Mouse (Mus musculus): Measurements from ENCODE around the gene Rbp3.

The Rbp3 gene

GRCm38 (mm10) chr14:33974752-33975151 is 20.9 kb downstream of the Rbp3 start:
- no peak for DNase-seq (ENCODE audit: low spot score)

GRCm38 (mm10) chr14:33977748-33978147 is 23.9 kb downstream of the Rbp3 start:
- no peak for DNase-seq (ENCODE audit: low spot score)

- DNase-seq (ENCODE audit: low spot score) = no peak
These were observed 24.8 kb downstream of the Rbp3 start, which contains the start of gene Zfp488 for GRCm38 (mm10) chr14:33978604-33979059. Gene Zfp488 (minus strand): TSS chr14:33978764.

- no peak for DNase-seq (ENCODE audit: low spot score)
These were observed 35.4 kb downstream of the Rbp3 start for GRCm38 (mm10) chr14:33989201-33989600.

GRCm38 (mm10) chr14:33991971-33992370 is 38.2 kb downstream of the Rbp3 start:
- DNase-seq (ENCODE audit: low spot score) = no peak

- no peak for DNase-seq (ENCODE audit: low spot score)
These were observed 39.2 kb downstream of the Rbp3 start for GRCm38 (mm10) chr14:33993051-33993450.

GRCm38 (mm10) chr14:33993521-33994289 is 39.9 kb downstream of the Rbp3 start:
- DNase-seq (ENCODE audit: low spot score) = no peak

GRCm38 (mm10) chr14:33997427-33997826 is 43.6 kb downstream of the Rbp3 start:
- no peak for DNase-seq (ENCODE audit: low spot score)

- no peak for DNase-seq (ENCODE audit: low spot score)
These were observed 46.3 kb downstream of the Rbp3 start for GRCm38 (mm10) chr14:34000076-34000475.

GRCm38 (mm10) chr14:34001445-34001844 is 47.6 kb downstream of the Rbp3 start:
- no peak for DNase-seq (ENCODE audit: low spot score)

- no peak for DNase-seq (ENCODE audit: low spot score)
These were observed 48.6 kb downstream of the Rbp3 start for GRCm38 (mm10) chr14:34002358-34002757.

All from ovary, postnatal 36 days (tissue).